In genomic region chr8:122022274-122022673, GRCm38 (mm10) we compare ENCODE assay signal across 13 mouse cellular contexts.
DNase-seq lines count a peak whose midpoint lies in the region; ATAC-seq lines count a peak whose summit lies in the region.
"Had no signal": no experiment of that assay in that cellular context is flagged by ENCODE, and none has a peak within 500 bp of the region (broad histone marks: within the 10 kb centered on the region; RNA-seq: fewer than 3 reads in every experiment).

No protein-coding gene starts in this region.

- H3K4me3 ChIP-seq in forebrain, embryonic 16.5 days (replicated peaks; ENCODE audit: low read length): no peak overlapping the region
- no peak overlapping the region for H3K4me3 ChIP-seq in forebrain, embryonic 10.5 days
- H3K4me3 ChIP-seq: hindbrain, embryonic 12.5 days; midbrain, embryonic 10.5 days had no signal

- peaks cover 8% of the 10 kb centered on the region for H3K36me3 ChIP-seq in forebrain, embryonic 16.5 days (ENCODE audit: control insufficient read depth, insufficient read depth)
- peaks cover 94% of the 10 kb centered on the region for H3K36me3 ChIP-seq in forebrain, embryonic 10.5 days (replicated peaks)

- H3K4me1 ChIP-seq in forebrain, embryonic 16.5 days (replicated peaks; ENCODE audit: control insufficient read depth, insufficient read depth, low read length): peaks cover 13% of the 10 kb centered on the region
- H3K4me1 ChIP-seq in forebrain, embryonic 10.5 days: no peaks in the 10 kb centered on the region

- no peak for DNase-seq in forebrain, embryonic 10.5 days (ENCODE audit: extremely low spot score, low spot score)
- DNase-seq in kidney, postnatal 36 days: peak; percentile 6 to 12
- DNase-seq in kidney, postnatal 4 days: no peak
- DNase-seq in lung, postnatal 10 days: peak; percentile 32
- DNase-seq in lung, adult 18-20 months: no peak
- no peak for DNase-seq in spleen, postnatal 14 days (ENCODE audit: low spot score in 2 of 2)
- DNase-seq in layer of hippocampus, adult 18-20 months (ENCODE audit: low spot score in 2 of 2): no peak
- DNase-seq: adrenal gland, postnatal 25 days had no signal

- H3K4me2 ChIP-seq in forebrain, embryonic 16.5 days (ENCODE audit: low read length): no peak overlapping the region
- H3K4me2 ChIP-seq: hindbrain, embryonic 12.5 days; liver, embryonic 11.5 days had no signal

- no peak overlapping the region for H3K9ac ChIP-seq in forebrain, embryonic 16.5 days (replicated peaks; ENCODE audit: low read depth, low read length)
- H3K9ac ChIP-seq: hindbrain, embryonic 12.5 days had no signal

- 60% methylated on average over 6 of the region's 6 CpGs for whole genome bisulfite sequencing in forebrain, embryonic 16.5 days
- WGBS in forebrain, embryonic 10.5 days: 88% methylated on average over 6 of the region's 6 CpGs

- no peak overlapping the region for H3K27ac ChIP-seq in forebrain, embryonic 16.5 days (ENCODE audit: low read length)
- H3K27ac ChIP-seq in forebrain, embryonic 10.5 days: no peak overlapping the region
- H3K27ac ChIP-seq: hindbrain, embryonic 12.5 days; midbrain, embryonic 10.5 days had no signal

- ATAC-seq in forebrain, embryonic 16.5 days: peak; percentile 10; the same call in 1 of the 2 replicates

- H3K27me3 ChIP-seq in forebrain, embryonic 16.5 days (replicated peaks; ENCODE audit: control insufficient read depth, insufficient read depth, low read length): no peaks in the 10 kb centered on the region
- H3K27me3 ChIP-seq in forebrain, embryonic 10.5 days (ENCODE audit: poor library complexity, severe bottlenecking): no peaks in the 10 kb centered on the region
- H3K27me3 ChIP-seq: CH12.LX; hindbrain, embryonic 12.5 days had no signal

- no peaks in the 10 kb centered on the region for H3K9me3 ChIP-seq in forebrain, embryonic 16.5 days (ENCODE audit: control insufficient read depth, low read length)
- no peaks in the 10 kb centered on the region for H3K9me3 ChIP-seq in forebrain, embryonic 10.5 days
- H3K9me3 ChIP-seq: hindbrain, embryonic 12.5 days; midbrain, embryonic 10.5 days had no signal

Comparison
In these comparisons a context has a peak if more than half of its experiments do, and no peak if none do; other contexts are left out.
1. DNase-seq: peak in kidney, postnatal 36 days (2 of 2) and lung, postnatal 10 days (single experiment); none in forebrain, embryonic 10.5 days (single experiment), kidney, postnatal 4 days (0 of 2), lung, adult 18-20 months (0 of 2), spleen, postnatal 14 days (0 of 2) and layer of hippocampus, adult 18-20 months (0 of 2).